In the genomic region with DNA sequence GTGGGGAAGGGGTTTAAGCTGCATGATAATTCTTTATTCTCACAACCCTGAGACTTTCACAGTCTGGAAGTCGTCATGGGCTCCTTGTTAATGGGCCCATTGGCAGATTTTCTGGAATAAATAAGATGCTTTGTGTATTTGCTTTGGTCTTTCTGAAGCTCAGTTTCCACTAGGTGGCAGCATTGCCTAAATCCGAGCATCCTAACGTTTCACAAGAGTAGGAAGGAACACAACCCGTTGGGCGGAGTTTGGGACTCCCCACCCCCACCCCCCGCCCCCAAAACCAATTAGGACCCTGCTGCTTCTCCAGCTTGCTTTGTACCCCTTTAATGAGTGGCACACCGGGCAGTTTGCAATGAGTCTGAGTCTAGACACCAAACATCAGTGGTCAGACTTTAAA, we compare ENCODE assay signal across 8 mouse cellular contexts.
DNase-seq lines count a peak whose midpoint lies in the region; ATAC-seq lines count a peak whose summit lies in the region.

No protein-coding gene starts in this region.

- no peak overlapping the region for H3K9ac ChIP-seq in embryonic facial prominence, embryonic 13.5 days
- no peak overlapping the region for H3K9ac ChIP-seq in limb, embryonic 13.5 days
- no peak overlapping the region; the same call in 1 of the 2 replicates for H3K9ac ChIP-seq in midbrain, embryonic 16.5 days (ENCODE audit: low read depth, low read length)

- ATAC-seq in embryonic facial prominence, embryonic 13.5 days (ENCODE audit: insufficient number of reproducible peaks, insufficient read depth, low FRiP score, low TSS enrichment, low read depth): peak; percentile 67; the same call in 1 of the 2 replicates
- peak; percentile 78 for ATAC-seq in limb, embryonic 13.5 days (ENCODE audit: low FRiP score, low read depth)
- ATAC-seq in midbrain, embryonic 16.5 days: peak; percentile 88

- H3K4me3 ChIP-seq in embryonic facial prominence, embryonic 13.5 days: 0 out of 2 replicates have a peak overlapping the region, but pooled peaks have one; percentile 8
- H3K4me3 ChIP-seq in limb, embryonic 13.5 days: no peak overlapping the region
- H3K4me3 ChIP-seq in midbrain, embryonic 16.5 days (ENCODE audit: low read depth, low read length): no peak overlapping the region

- no peak overlapping the region for H3K27ac ChIP-seq in embryonic facial prominence, embryonic 13.5 days
- no peak overlapping the region for H3K27ac ChIP-seq in limb, embryonic 13.5 days
- no peak overlapping the region for H3K27ac ChIP-seq in midbrain, embryonic 16.5 days (ENCODE audit: low read length)

- no peaks in the 10 kb centered on the region for H3K27me3 ChIP-seq in embryonic facial prominence, embryonic 13.5 days
- H3K27me3 ChIP-seq in limb, embryonic 13.5 days: no peaks in the 10 kb centered on the region; the same call in 1 of the 2 replicates
- H3K27me3 ChIP-seq in midbrain, embryonic 16.5 days (ENCODE audit: control insufficient read depth, insufficient read depth, low read depth, low read length): no peaks in the 10 kb centered on the region

- no peaks in the 10 kb centered on the region for H3K9me3 ChIP-seq in embryonic facial prominence, embryonic 13.5 days
- H3K9me3 ChIP-seq in limb, embryonic 13.5 days: no peaks in the 10 kb centered on the region
- H3K9me3 ChIP-seq in midbrain, embryonic 16.5 days (replicated peaks; ENCODE audit: control insufficient read depth, low read length, poor library complexity, severe bottlenecking): no peaks in the 10 kb centered on the region

- H3K4me1 ChIP-seq in embryonic facial prominence, embryonic 13.5 days: peaks cover 5% of the 10 kb centered on the region; the same call in 1 of the 2 replicates
- H3K4me1 ChIP-seq in limb, embryonic 13.5 days: no peaks in the 10 kb centered on the region
- peaks cover 3% of the 10 kb centered on the region; the same call in 1 of the 2 replicates for H3K4me1 ChIP-seq in midbrain, embryonic 16.5 days (ENCODE audit: control insufficient read depth, insufficient read depth, low read length)

- peak overlapping the region; percentile 46 for H3K4me2 ChIP-seq in embryonic facial prominence, embryonic 13.5 days
- peak overlapping the region; percentile 34 for H3K4me2 ChIP-seq in limb, embryonic 13.5 days (replicated peaks)
- peak overlapping the region; percentile 45 for H3K4me2 ChIP-seq in midbrain, embryonic 16.5 days (ENCODE audit: low read length)

- under 1% methylated on average over 7 of the region's 7 CpGs for WGBS in embryonic facial prominence, embryonic 13.5 days
- under 1% methylated on average over 7 of the region's 7 CpGs for WGBS in limb, embryonic 13.5 days
- WGBS in midbrain, embryonic 16.5 days: 0% methylated on average over 7 of the region's 7 CpGs

- no peaks in the 10 kb centered on the region for H3K36me3 ChIP-seq in embryonic facial prominence, embryonic 13.5 days
- H3K36me3 ChIP-seq in limb, embryonic 13.5 days: no peaks in the 10 kb centered on the region
- H3K36me3 ChIP-seq in midbrain, embryonic 16.5 days (ENCODE audit: control insufficient read depth, insufficient read depth, low read length): no peaks in the 10 kb centered on the region

- peak; percentile 73 for DNase-seq in A20 (ENCODE audit: low read depth, low spot score)
- DNase-seq in adrenal gland, postnatal 4 days (ENCODE audit: low spot score in 2 of 2): peak; percentile 27 to 52
- peak; percentile 26 to 63 for DNase-seq in heart, adult 9 months (ENCODE audit: low spot score in 2 of 2)
- DNase-seq in kidney, adult 8-10 months: peak; percentile 38 to 68
- peak; percentile 47 to 75 for DNase-seq in spleen, postnatal 4 days (ENCODE audit: low spot score in 2 of 2)
